Mouse (Mus musculus): ENCODE data around the gene Cryge. TPM values are rescaled to one million over a fixed set of nuclear protein-coding genes. Genes with fewer than 3 reads are reported as not detected.

Gene Cryge
- polyA plus RNA-seq, 1 experiment from 2014 or later: not detected

GRCm38 (mm10) chr1:65039679-65040078 is 11.3 kb downstream of the Cryge start:
- WGBS: 74% methylated on average over 3 of the region's 3 CpGs
- Histone ChIP-seq H3K36me3 (ENCODE audit: control insufficient read depth, insufficient read depth, low read length) (no peaks in the 10 kb centered on the region), H3K27ac (replicated peaks; ENCODE audit: low read depth, low read length) (no peak overlapping the region), H3K9me3 (ENCODE audit: control insufficient read depth, low read length) (no peaks in the 10 kb centered on the region), H3K4me1 (ENCODE audit: control insufficient read depth, insufficient read depth, low read length) (no peaks in the 10 kb centered on the region), H3K4me3 (ENCODE audit: low read depth, low read length) (no peak overlapping the region), H3K27me3 (ENCODE audit: control insufficient read depth, insufficient read depth, low read length) (no peaks in the 10 kb centered on the region), H3K9ac (ENCODE audit: low read length) (no peak overlapping the region), H3K4me2 (ENCODE audit: low read depth, severe bottlenecking) (no peak overlapping the region)
- DNase-seq (ENCODE audit: low spot score) (no peak), ATAC-seq (ENCODE audit: insufficient number of reproducible peaks, low FRiP score, low TSS enrichment, low read depth) (no peak)

GRCm38 (mm10) chr1:65037542-65037941 is 13.4 kb downstream of the Cryge start:
- WGBS: 78% methylated on average over 2 of the region's 2 CpGs
- Histone ChIP-seq H3K4me2 (ENCODE audit: low read depth, severe bottlenecking) (no peak overlapping the region), H3K4me1 (ENCODE audit: control insufficient read depth, insufficient read depth, low read length) (no peaks in the 10 kb centered on the region), H3K27ac (replicated peaks; ENCODE audit: low read depth, low read length) (no peak overlapping the region), H3K36me3 (ENCODE audit: control insufficient read depth, insufficient read depth, low read length) (no peaks in the 10 kb centered on the region), H3K9me3 (ENCODE audit: control insufficient read depth, low read length) (no peaks in the 10 kb centered on the region), H3K9ac (ENCODE audit: low read length) (no peak overlapping the region), H3K27me3 (ENCODE audit: control insufficient read depth, insufficient read depth, low read length) (no peaks in the 10 kb centered on the region), H3K4me3 (ENCODE audit: low read depth, low read length) (no peak overlapping the region)
- no peak for DNase-seq (ENCODE audit: low spot score)
- ATAC-seq (ENCODE audit: insufficient number of reproducible peaks, low FRiP score, low TSS enrichment, low read depth): no peak

- ATAC-seq (ENCODE audit: insufficient number of reproducible peaks, low FRiP score, low TSS enrichment, low read depth): no peak
- DNase-seq (ENCODE audit: low spot score): no peak
- H3K27ac ChIP-seq (replicated peaks; ENCODE audit: low read depth, low read length): no peak overlapping the region
- H3K27me3 ChIP-seq (ENCODE audit: control insufficient read depth, insufficient read depth, low read length): no peaks in the 10 kb centered on the region
- no peaks in the 10 kb centered on the region for H3K9me3 ChIP-seq (ENCODE audit: control insufficient read depth, low read length)
- no peak overlapping the region for H3K9ac ChIP-seq (ENCODE audit: low read length)
- H3K4me3 ChIP-seq (ENCODE audit: low read depth, low read length): no peak overlapping the region
- H3K4me1 ChIP-seq (ENCODE audit: control insufficient read depth, insufficient read depth, low read length): no peaks in the 10 kb centered on the region
- no peak overlapping the region for H3K4me2 ChIP-seq (ENCODE audit: low read depth, severe bottlenecking)
- no peaks in the 10 kb centered on the region for H3K36me3 ChIP-seq (ENCODE audit: control insufficient read depth, insufficient read depth, low read length)
- WGBS: 15% methylated on average over 3 of the region's 3 CpGs
Measured at GRCm38 (mm10) chr1:65035513-65035912, 15.4 kb downstream of the Cryge start.

GRCm38 (mm10) chr1:65032641-65033040 is 18.3 kb downstream of the Cryge start, which contains the start of gene Akr1cl:
Gene Akr1cl (minus strand): TSS chr1:65032759.
- Histone ChIP-seq H3K4me1 (ENCODE audit: control insufficient read depth, insufficient read depth, low read length) (no peaks in the 10 kb centered on the region), H3K27ac (replicated peaks; ENCODE audit: low read depth, low read length) (no peak within 1 kb of the TSS), H3K36me3 (ENCODE audit: control insufficient read depth, insufficient read depth, low read length) (no peaks in the 10 kb centered on the region), H3K4me2 (ENCODE audit: low read depth, severe bottlenecking) (no peak within 1 kb of the TSS), H3K4me3 (ENCODE audit: low read depth, low read length) (no peak within 1 kb of the TSS), H3K9me3 (ENCODE audit: control insufficient read depth, low read length) (no peaks in the 10 kb centered on the region), H3K9ac (ENCODE audit: low read length) (no peak within 1 kb of the TSS), H3K27me3 (ENCODE audit: control insufficient read depth, insufficient read depth, low read length) (no peaks in the 10 kb centered on the region)
- ATAC-seq (ENCODE audit: insufficient number of reproducible peaks, low FRiP score, low TSS enrichment, low read depth): no peak
- no peak for DNase-seq (ENCODE audit: low spot score)

GRCm38 (mm10) chr1:65028206-65028605 is 22.7 kb downstream of the Cryge start:
- Histone ChIP-seq H3K4me3 (ENCODE audit: low read depth, low read length) (no peak overlapping the region), H3K4me2 (ENCODE audit: low read depth, severe bottlenecking) (no peak overlapping the region), H3K9ac (ENCODE audit: low read length) (no peak overlapping the region), H3K27me3 (ENCODE audit: control insufficient read depth, insufficient read depth, low read length) (no peaks in the 10 kb centered on the region), H3K36me3 (ENCODE audit: control insufficient read depth, insufficient read depth, low read length) (no peaks in the 10 kb centered on the region), H3K4me1 (ENCODE audit: control insufficient read depth, insufficient read depth, low read length) (no peaks in the 10 kb centered on the region), H3K9me3 (ENCODE audit: control insufficient read depth, low read length) (no peaks in the 10 kb centered on the region), H3K27ac (replicated peaks; ENCODE audit: low read depth, low read length) (no peak overlapping the region)
- ATAC-seq (ENCODE audit: insufficient number of reproducible peaks, low FRiP score, low TSS enrichment, low read depth): no peak
- WGBS: 73% methylated on average over 9 of the region's 9 CpGs
- no peak for DNase-seq (ENCODE audit: low spot score)

- H3K4me2 ChIP-seq (ENCODE audit: low read depth, severe bottlenecking): no peak overlapping the region
- H3K27ac ChIP-seq (replicated peaks; ENCODE audit: low read depth, low read length): no peak overlapping the region
- no peaks in the 10 kb centered on the region for H3K36me3 ChIP-seq (ENCODE audit: control insufficient read depth, insufficient read depth, low read length)
- DNase-seq (ENCODE audit: low spot score) (no peak), ATAC-seq (ENCODE audit: insufficient number of reproducible peaks, low FRiP score, low TSS enrichment, low read depth) (no peak)
- H3K9me3 ChIP-seq (ENCODE audit: control insufficient read depth, low read length): no peaks in the 10 kb centered on the region
- H3K27me3 ChIP-seq (ENCODE audit: control insufficient read depth, insufficient read depth, low read length): no peaks in the 10 kb centered on the region
- no peak overlapping the region for H3K9ac ChIP-seq (ENCODE audit: low read length)
- 84% methylated on average over 4 of the region's 4 CpGs for WGBS
- H3K4me3 ChIP-seq (ENCODE audit: low read depth, low read length): no peak overlapping the region
- peaks cover 3% of the 10 kb centered on the region; the same call in 1 of the 2 replicates for H3K4me1 ChIP-seq (ENCODE audit: control insufficient read depth, insufficient read depth, low read length)
Measured at GRCm38 (mm10) chr1:65012726-65013125, 38.2 kb downstream of the Cryge start.

- Histone ChIP-seq H3K27ac (replicated peaks; ENCODE audit: low read depth, low read length) (no peak overlapping the region), H3K4me2 (ENCODE audit: low read depth, severe bottlenecking) (no peak overlapping the region), H3K4me3 (ENCODE audit: low read depth, low read length) (no peak overlapping the region), H3K9ac (ENCODE audit: low read length) (no peak overlapping the region), H3K27me3 (ENCODE audit: control insufficient read depth, insufficient read depth, low read length) (no peaks in the 10 kb centered on the region), H3K4me1 (ENCODE audit: control insufficient read depth, insufficient read depth, low read length) (peaks cover 3% of the 10 kb centered on the region; the same call in 1 of the 2 replicates), H3K36me3 (ENCODE audit: control insufficient read depth, insufficient read depth, low read length) (no peaks in the 10 kb centered on the region), H3K9me3 (ENCODE audit: control insufficient read depth, low read length) (no peaks in the 10 kb centered on the region)
- DNase-seq (ENCODE audit: low spot score) (peak; percentile 75), ATAC-seq (ENCODE audit: insufficient number of reproducible peaks, low FRiP score, low TSS enrichment, low read depth) (peak; percentile 70; the same call in 1 of the 2 replicates)
- WGBS: 14% methylated on average over 9 of the region's 9 CpGs
Measured at GRCm38 (mm10) chr1:65010153-65010552, 40.8 kb downstream of the Cryge start.

- H3K9ac ChIP-seq (ENCODE audit: low read length): no peak overlapping the region
- H3K4me3 ChIP-seq (ENCODE audit: low read depth, low read length): no peak overlapping the region
- H3K4me2 ChIP-seq (ENCODE audit: low read depth, severe bottlenecking): no peak overlapping the region
- 87% methylated on average over 6 of the region's 6 CpGs for WGBS
- peaks cover 3% of the 10 kb centered on the region; the same call in 1 of the 2 replicates for H3K4me1 ChIP-seq (ENCODE audit: control insufficient read depth, insufficient read depth, low read length)
- H3K9me3 ChIP-seq (ENCODE audit: control insufficient read depth, low read length): no peaks in the 10 kb centered on the region
- H3K27me3 ChIP-seq (ENCODE audit: control insufficient read depth, insufficient read depth, low read length): no peaks in the 10 kb centered on the region
- ATAC-seq (ENCODE audit: insufficient number of reproducible peaks, low FRiP score, low TSS enrichment, low read depth): no peak
- H3K36me3 ChIP-seq (ENCODE audit: control insufficient read depth, insufficient read depth, low read length): no peaks in the 10 kb centered on the region
- DNase-seq (ENCODE audit: low spot score): no peak
- H3K27ac ChIP-seq (replicated peaks; ENCODE audit: low read depth, low read length): no peak overlapping the region
Measured at GRCm38 (mm10) chr1:65005575-65005974, 45.4 kb downstream of the Cryge start.

- ATAC-seq (ENCODE audit: insufficient number of reproducible peaks, low FRiP score, low TSS enrichment, low read depth) (no peak), DNase-seq (ENCODE audit: low spot score) (no peak)
- peaks cover 3% of the 10 kb centered on the region; the same call in 1 of the 2 replicates for H3K4me1 ChIP-seq (ENCODE audit: control insufficient read depth, insufficient read depth, low read length)
- no peaks in the 10 kb centered on the region for H3K36me3 ChIP-seq (ENCODE audit: control insufficient read depth, insufficient read depth, low read length)
- H3K4me2 ChIP-seq (ENCODE audit: low read depth, severe bottlenecking): no peak overlapping the region
- no peaks in the 10 kb centered on the region for H3K27me3 ChIP-seq (ENCODE audit: control insufficient read depth, insufficient read depth, low read length)
- no peak overlapping the region for H3K9ac ChIP-seq (ENCODE audit: low read length)
- H3K27ac ChIP-seq (replicated peaks; ENCODE audit: low read depth, low read length): no peak overlapping the region
- WGBS: 83% methylated on average over 4 of the region's 4 CpGs
- H3K9me3 ChIP-seq (ENCODE audit: control insufficient read depth, low read length): no peaks in the 10 kb centered on the region
- H3K4me3 ChIP-seq (ENCODE audit: low read depth, low read length): no peak overlapping the region
Measured at GRCm38 (mm10) chr1:65004526-65004925, 46.4 kb downstream of the Cryge start.

Data from limb, embryonic 11.5 days (tissue).